Comparison of ENCODE assay signal across 8 mouse cellular contexts in the genomic region with DNA sequence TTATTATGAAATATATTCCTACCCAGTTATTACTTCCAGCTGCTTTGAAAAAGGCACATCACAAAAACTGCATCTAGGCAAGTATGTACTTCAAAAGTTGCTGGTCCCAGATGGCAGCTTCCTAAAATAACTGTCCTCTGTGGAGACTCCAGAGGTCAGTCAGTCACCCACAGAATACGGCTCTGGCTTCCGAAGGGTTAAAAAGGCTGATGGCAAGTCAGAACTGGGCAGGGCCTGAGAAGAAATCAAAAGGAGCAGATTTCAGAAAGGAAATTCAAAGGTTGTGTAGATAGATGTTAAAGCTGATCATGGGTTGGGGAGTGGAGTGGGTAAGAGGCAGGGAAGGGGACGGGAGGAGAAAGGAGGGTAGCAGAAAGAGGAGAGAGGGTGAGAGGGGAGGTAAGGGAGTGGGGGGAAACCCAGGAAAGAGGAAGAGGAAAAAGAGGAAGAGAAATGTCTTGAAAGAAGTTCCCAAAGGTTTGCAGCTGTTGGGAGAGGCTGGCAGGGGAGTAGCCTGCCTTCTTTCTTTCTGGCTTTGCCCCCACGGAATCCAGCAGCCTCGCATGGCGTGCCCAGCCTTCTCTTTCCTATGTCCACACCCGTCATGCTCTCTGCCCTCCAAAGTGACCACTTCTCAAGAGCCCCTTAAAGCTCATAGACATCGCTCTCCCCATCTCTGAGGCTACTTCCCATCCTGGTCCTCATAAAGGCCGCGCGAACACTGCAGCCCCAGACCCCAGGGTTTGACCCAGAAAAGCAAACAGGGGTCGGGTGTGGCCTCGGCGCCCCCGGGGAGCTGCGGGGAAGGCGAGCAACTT. TPM values are rescaled to one million over a fixed set of nuclear protein-coding genes. Genes with fewer than 3 reads are reported as not detected.
DNase-seq lines count a peak whose midpoint lies in the region; ATAC-seq and TF ChIP-seq lines count a peak whose summit lies in the region.

No protein-coding gene starts in this region.

- peak; percentile 30 for DNase-seq in lung, postnatal 0 days (ENCODE audit: low spot score)
- DNase-seq in lung, postnatal 14 days: no peak
- no peak for DNase-seq in spleen, adult 18-20 months
- DNase-seq in T-cell, adult 2 months (ENCODE audit: low spot score): no peak
- DNase-seq in layer of hippocampus, adult 9-10 months (ENCODE audit: low spot score): no peak

- no peaks in the 10 kb centered on the region for H3K9me3 ChIP-seq in lung, postnatal 0 days (ENCODE audit: low read length)
- H3K9me3 ChIP-seq in forebrain, embryonic 13.5 days (replicated peaks): no peaks in the 10 kb centered on the region
- H3K9me3 ChIP-seq in limb, embryonic 12.5 days: no peaks in the 10 kb centered on the region

- TF ChIP-seq CTCF in lung, postnatal 0 days (IDR thresholded peaks at IDR 0.05): no peak
- no peak for TF ChIP-seq CTCF in small intestine, adult 2 months (IDR thresholded peaks at IDR 0.05; ENCODE audit: extremely low read depth, insufficient read length, insufficient replicate concordance, low read depth, low read length)

- peak overlapping the region; percentile 68 for H3K27ac ChIP-seq in lung, postnatal 0 days (ENCODE audit: low read length)
- H3K27ac ChIP-seq in forebrain, embryonic 13.5 days: no peak overlapping the region
- H3K27ac ChIP-seq in limb, embryonic 12.5 days: peak overlapping the region; percentile 86
- H3K27ac ChIP-seq in small intestine, adult 2 months (ENCODE audit: insufficient read depth, low read depth, low read length): no peak overlapping the region

- no peak for TF ChIP-seq EP300 in lung, postnatal 0 days (IDR thresholded peaks at IDR 0.05)

- TF ChIP-seq POLR2A in small intestine, adult 2 months (IDR thresholded peaks at IDR 0.05; ENCODE audit: low read depth, low read length): no peak

- H3K9ac ChIP-seq in lung, postnatal 0 days (replicated peaks; ENCODE audit: low read depth): peak overlapping the region; percentile 51; the same call in 1 of the 2 replicates
- peak overlapping the region; percentile 73 for H3K9ac ChIP-seq in forebrain, embryonic 13.5 days
- H3K9ac ChIP-seq in limb, embryonic 12.5 days (replicated peaks): peak overlapping the region; percentile 83

- no peaks in the 10 kb centered on the region for H3K27me3 ChIP-seq in lung, postnatal 0 days (replicated peaks; ENCODE audit: insufficient read depth, low read length)
- no peaks in the 10 kb centered on the region for H3K27me3 ChIP-seq in forebrain, embryonic 13.5 days
- peaks cover 6% of the 10 kb centered on the region; the same call in 1 of the 2 replicates for H3K27me3 ChIP-seq in limb, embryonic 12.5 days
- H3K27me3 ChIP-seq in small intestine, adult 2 months (ENCODE audit: control insufficient read depth, insufficient read depth, low read length): peaks cover 26% of the 10 kb centered on the region

- H3K4me2 ChIP-seq in lung, postnatal 0 days (replicated peaks; ENCODE audit: low read depth, low read length): peak overlapping the region; percentile 83
- H3K4me2 ChIP-seq in forebrain, embryonic 13.5 days: peak overlapping the region; percentile 90
- H3K4me2 ChIP-seq in limb, embryonic 12.5 days: peak overlapping the region; percentile 87

- H3K36me3 ChIP-seq in lung, postnatal 0 days (ENCODE audit: insufficient read depth, low read length): no peaks in the 10 kb centered on the region
- H3K36me3 ChIP-seq in forebrain, embryonic 13.5 days (ENCODE audit: poor library complexity, severe bottlenecking): no peaks in the 10 kb centered on the region
- H3K36me3 ChIP-seq in limb, embryonic 12.5 days: no peaks in the 10 kb centered on the region
- no peaks in the 10 kb centered on the region for H3K36me3 ChIP-seq in small intestine, adult 2 months (ENCODE audit: control insufficient read depth, insufficient read depth, low read length)

- H3K4me3 ChIP-seq in lung, postnatal 0 days (ENCODE audit: low read depth, low read length): peak overlapping the region; percentile 73
- peak overlapping the region; percentile 66 for H3K4me3 ChIP-seq in forebrain, embryonic 13.5 days
- peak overlapping the region; percentile 76 for H3K4me3 ChIP-seq in limb, embryonic 12.5 days (replicated peaks)
- H3K4me3 ChIP-seq in small intestine, adult 2 months (ENCODE audit: low read depth, low read length): peak overlapping the region; percentile 66

- ATAC-seq in lung, postnatal 0 days: peak; percentile 23; the same call in 1 of the 2 replicates
- ATAC-seq in forebrain, embryonic 13.5 days: peak; percentile 1; the same call in 1 of the 2 replicates
- ATAC-seq in limb, embryonic 12.5 days (ENCODE audit: insufficient number of reproducible peaks, insufficient read depth, low FRiP score, low TSS enrichment, low read depth): peak; percentile 28

- WGBS in lung, postnatal 0 days: 6% methylated on average over 15 of the region's 17 CpGs
- 5% methylated on average over 17 of the region's 17 CpGs for WGBS in forebrain, embryonic 13.5 days
- 7% methylated on average over 17 of the region's 17 CpGs for WGBS in limb, embryonic 12.5 days
- 11% methylated on average over 17 of the region's 17 CpGs for WGBS in small intestine, adult 2 months

- peaks cover 2% of the 10 kb centered on the region; the same call in 1 of the 2 replicates for H3K4me1 ChIP-seq in lung, postnatal 0 days (ENCODE audit: insufficient read depth, low read depth, low read length)
- H3K4me1 ChIP-seq in forebrain, embryonic 13.5 days: peaks cover 24% of the 10 kb centered on the region
- peaks cover 46% of the 10 kb centered on the region for H3K4me1 ChIP-seq in limb, embryonic 12.5 days (replicated peaks)
- H3K4me1 ChIP-seq in small intestine, adult 2 months (ENCODE audit: control insufficient read depth, insufficient read depth, insufficient read length, low read length): no peaks in the 10 kb centered on the region; the same call in 1 of the 2 replicates

RNA-seq across cellular contexts. Expression of a gene that starts 0.5 kb away (rescaled TPM):
- polyA plus RNA-seq in lung, postnatal 0 days (2015; fragmentation: Nextera tagmentation; extraction: Ambion mirVana): 158 and 178 TPM in 2 replicates
- 23.9 and 27.3 TPM in 2 replicates for polyA plus RNA-seq in forebrain, embryonic 13.5 days (2015; fragmentation: Nextera tagmentation; extraction: Ambion mirVana)
- 56.5 and 66.7 TPM in 2 replicates for polyA plus RNA-seq in limb, embryonic 12.5 days (2016; fragmentation: Nextera tagmentation; extraction: Ambion mirVana)
- 15.7 and 22.7 TPM in 2 replicates for polyA plus RNA-seq in small intestine, adult 2 months (2012; rRNA removed)

RNA-seq across cellular contexts. Expression of a gene that starts 23.8 kb away (rescaled TPM):
- polyA plus RNA-seq in lung, postnatal 0 days (2015; fragmentation: Nextera tagmentation; extraction: Ambion mirVana): 33.2 and 36.9 TPM in 2 replicates
- polyA plus RNA-seq in forebrain, embryonic 13.5 days (2015; fragmentation: Nextera tagmentation; extraction: Ambion mirVana): 55.2 and 55.4 TPM in 2 replicates
- 47.9 and 51.5 TPM in 2 replicates for polyA plus RNA-seq in limb, embryonic 12.5 days (2016; fragmentation: Nextera tagmentation; extraction: Ambion mirVana)
- polyA plus RNA-seq in small intestine, adult 2 months (2012; rRNA removed): 7.6 and 11.9 TPM in 2 replicates

Comparison
In these comparisons a context has a peak if more than half of its experiments do, and no peak if none do; other contexts are left out.
1. H3K27ac ChIP-seq: peak in lung, postnatal 0 days (single experiment) and limb, embryonic 12.5 days (single experiment); none in forebrain, embryonic 13.5 days (single experiment) and small intestine, adult 2 months (single experiment).
2. Peak in every context shown above with its lines, with median percentiles within 50 percentile points of each other: ATAC-seq, H3K4me2 ChIP-seq, H3K4me3 ChIP-seq and H3K9ac ChIP-seq.